Mouse (Mus musculus): ENCODE data around the gene Ncdn. TPM values are rescaled to one million over a fixed set of nuclear protein-coding genes. Genes with fewer than 3 reads are reported as not detected.

Ncdn gene
- 33.6 and 37.4 TPM in 2 replicates for polyA plus RNA-seq (2012; ENCODE audit: insufficient read depth, low replicate concordance)

- no peaks in the 10 kb centered on the region for H3K9me3 ChIP-seq
- H3K36me3 ChIP-seq (replicated peaks; ENCODE audit: low read length) = peaks cover 44% of the 10 kb centered on the region
- H3K4me1 ChIP-seq = peaks cover 60% of the 10 kb centered on the region
- peak; percentile 80 for TF ChIP-seq FLI1 (IDR thresholded peaks at IDR 0.05; ENCODE audit: low read length)
- TF ChIP-seq GATA1 (IDR thresholded peaks at IDR 0.05; ENCODE audit: borderline replicate concordance, low read length) = no peak
- peak within 1 kb of the TSS; percentile 99 for H3K4me3 ChIP-seq (replicated peaks)
- no peaks in the 10 kb centered on the region for H3K27me3 ChIP-seq (replicated peaks)
Measured at GRCm38 (mm10) chr4:126753268-126754230, at the start of gene Ncdn, which contains the start of gene AU040320. Gene Ncdn, minus strand, starts transcription at chr4:126753438. Gene AU040320, plus strand, starts transcription at chr4:126753544.

GRCm38 (mm10) chr4:126802174-126802573 lies 48.9 kb upstream of the Ncdn start:
- no peaks in the 10 kb centered on the region for H3K27me3 ChIP-seq (replicated peaks)
- H3K9me3 ChIP-seq = no peaks in the 10 kb centered on the region
- H3K4me3 ChIP-seq (replicated peaks) = no peak overlapping the region
- H3K4me1 ChIP-seq = peaks cover 11% of the 10 kb centered on the region
- TF ChIP-seq FLI1 (IDR thresholded peaks at IDR 0.05; ENCODE audit: low read length) (no peak), GATA1 (IDR thresholded peaks at IDR 0.05; ENCODE audit: borderline replicate concordance, low read length) (no peak)
- peaks cover 36% of the 10 kb centered on the region for H3K36me3 ChIP-seq (replicated peaks; ENCODE audit: low read length)

DNA sequence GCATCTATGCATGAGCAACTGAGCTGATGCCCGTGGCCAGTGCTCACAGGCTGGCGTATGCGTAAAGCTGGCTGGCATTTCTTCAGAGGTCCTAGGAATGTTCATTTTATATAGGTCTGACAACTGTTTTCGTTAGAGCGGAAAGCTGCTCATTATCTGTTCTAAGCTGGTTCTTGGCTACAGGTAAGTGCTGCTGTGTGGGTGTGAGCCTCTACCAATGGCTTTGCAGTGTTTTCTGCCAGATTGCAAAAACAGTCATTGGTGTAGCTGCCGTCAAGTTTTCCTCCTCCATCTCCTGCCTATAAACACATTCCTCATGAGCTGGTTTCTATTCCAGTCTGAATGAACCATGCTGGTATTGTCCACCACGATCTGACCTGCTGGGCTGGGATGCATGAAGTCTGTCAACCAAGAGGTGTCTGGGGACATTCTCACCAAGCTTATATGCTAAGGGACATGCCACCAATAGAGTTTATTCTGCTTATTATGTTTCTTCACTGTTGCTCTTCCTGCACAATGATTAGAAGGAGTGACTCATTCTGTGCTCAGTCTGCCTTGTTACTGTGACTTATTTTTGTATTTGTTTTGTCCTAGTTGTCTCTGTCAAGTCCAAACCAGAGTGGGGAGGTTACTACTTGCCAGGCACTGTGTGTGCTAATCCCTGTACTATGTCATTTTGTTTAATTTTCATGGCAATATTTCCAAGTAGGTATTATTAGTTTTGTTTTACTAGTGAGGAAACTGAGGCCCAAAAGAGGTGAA lies 39.3 kb upstream of the Ncdn start:
- peaks cover 53% of the 10 kb centered on the region for H3K36me3 ChIP-seq (replicated peaks; ENCODE audit: low read length)
- no peak for TF ChIP-seq FLI1 (IDR thresholded peaks at IDR 0.05; ENCODE audit: low read length)
- TF ChIP-seq GATA1 (IDR thresholded peaks at IDR 0.05; ENCODE audit: borderline replicate concordance, low read length) = no peak
- no peaks in the 10 kb centered on the region for H3K9me3 ChIP-seq
- H3K4me3 ChIP-seq (replicated peaks) = no peak overlapping the region
- H3K27me3 ChIP-seq (replicated peaks) = no peaks in the 10 kb centered on the region
- peaks cover 11% of the 10 kb centered on the region for H3K4me1 ChIP-seq

- peaks cover 18% of the 10 kb centered on the region for H3K36me3 ChIP-seq (replicated peaks; ENCODE audit: low read length)
- H3K9me3 ChIP-seq = no peaks in the 10 kb centered on the region
- no peak overlapping the region for H3K4me3 ChIP-seq (replicated peaks)
- no peaks in the 10 kb centered on the region; the same call in 1 of the 2 replicates for H3K4me1 ChIP-seq
- TF ChIP-seq GATA1 (IDR thresholded peaks at IDR 0.05; ENCODE audit: borderline replicate concordance, low read length) (no peak), FLI1 (IDR thresholded peaks at IDR 0.05; ENCODE audit: low read length) (no peak)
- H3K27me3 ChIP-seq (replicated peaks) = no peaks in the 10 kb centered on the region
Measured at GRCm38 (mm10) chr4:126782996-126783395, 29.8 kb upstream of the Ncdn start.

DNA sequence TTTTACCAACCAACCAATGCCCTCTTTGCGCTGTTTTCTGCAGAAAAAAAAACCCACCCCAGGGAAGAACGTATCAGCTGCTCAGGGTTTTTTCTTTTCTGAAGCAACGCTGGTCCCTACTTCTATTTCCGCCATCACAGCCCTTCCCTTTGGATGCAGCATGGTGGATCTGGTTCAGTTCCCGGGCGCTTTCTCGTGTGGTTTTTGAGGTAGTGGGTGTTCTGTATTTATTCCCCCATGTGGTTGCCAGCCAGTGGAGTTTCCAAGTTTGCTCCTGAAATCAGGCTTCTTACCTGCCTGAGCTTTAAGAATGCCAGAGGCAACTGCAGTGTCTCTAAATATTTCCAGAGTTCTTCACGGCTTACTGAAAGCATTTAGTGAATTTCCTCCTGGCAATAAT lies 29.3 kb upstream of the Ncdn start:
- TF ChIP-seq FLI1 (IDR thresholded peaks at IDR 0.05; ENCODE audit: low read length) (no peak), GATA1 (IDR thresholded peaks at IDR 0.05; ENCODE audit: borderline replicate concordance, low read length) (no peak)
- Histone ChIP-seq H3K4me1 (no peaks in the 10 kb centered on the region; the same call in 1 of the 2 replicates), H3K36me3 (replicated peaks; ENCODE audit: low read length) (peaks cover 16% of the 10 kb centered on the region), H3K4me3 (replicated peaks) (no peak overlapping the region), H3K27me3 (replicated peaks) (no peaks in the 10 kb centered on the region), H3K9me3 (no peaks in the 10 kb centered on the region)

- H3K4me3 ChIP-seq (replicated peaks) = no peak overlapping the region
- no peaks in the 10 kb centered on the region; the same call in 1 of the 2 replicates for H3K4me1 ChIP-seq
- TF ChIP-seq FLI1 (IDR thresholded peaks at IDR 0.05; ENCODE audit: low read length) (no peak), GATA1 (IDR thresholded peaks at IDR 0.05; ENCODE audit: borderline replicate concordance, low read length) (no peak)
- H3K27me3 ChIP-seq (replicated peaks) = no peaks in the 10 kb centered on the region
- H3K9me3 ChIP-seq = no peaks in the 10 kb centered on the region
- H3K36me3 ChIP-seq (replicated peaks; ENCODE audit: low read length) = peaks cover 12% of the 10 kb centered on the region
Measured at GRCm38 (mm10) chr4:126781871-126782270, 28.6 kb upstream of the Ncdn start.

- Histone ChIP-seq H3K4me1 (no peaks in the 10 kb centered on the region), H3K9me3 (no peaks in the 10 kb centered on the region), H3K36me3 (replicated peaks; ENCODE audit: low read length) (peaks cover 23% of the 10 kb centered on the region), H3K4me3 (replicated peaks) (no peak overlapping the region), H3K27me3 (replicated peaks) (no peaks in the 10 kb centered on the region)
- no peak for TF ChIP-seq GATA1 (IDR thresholded peaks at IDR 0.05; ENCODE audit: borderline replicate concordance, low read length)
- TF ChIP-seq FLI1 (IDR thresholded peaks at IDR 0.05; ENCODE audit: low read length) = no peak
Measured at GRCm38 (mm10) chr4:126779826-126780775, 26.9 kb upstream of the Ncdn start.

DNA sequence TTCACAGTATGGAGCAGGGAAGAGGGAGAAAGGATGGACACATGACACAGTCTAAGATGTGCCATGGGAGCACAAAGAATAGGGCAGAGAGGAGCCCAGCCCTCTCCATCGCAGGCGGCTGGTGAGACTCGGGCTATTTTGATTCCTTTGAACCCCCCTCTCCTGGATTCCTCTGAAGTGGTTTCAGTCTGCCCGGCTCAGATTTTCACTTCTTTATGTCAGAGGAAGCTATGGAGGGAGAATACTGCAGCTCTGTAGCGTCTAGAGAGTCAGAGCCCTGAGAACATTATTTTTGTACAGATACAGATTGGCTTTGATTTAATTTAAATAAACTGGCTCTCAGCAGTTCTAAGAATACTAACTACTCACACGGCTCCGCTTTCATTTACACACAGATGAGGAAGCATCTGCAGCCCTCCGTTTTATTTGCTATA lies 25.9 kb upstream of the Ncdn start:
- Histone ChIP-seq H3K4me1 (peaks cover 4% of the 10 kb centered on the region; the same call in 1 of the 2 replicates), H3K27me3 (replicated peaks) (no peaks in the 10 kb centered on the region), H3K9me3 (no peaks in the 10 kb centered on the region), H3K36me3 (replicated peaks; ENCODE audit: low read length) (peaks cover 28% of the 10 kb centered on the region), H3K4me3 (replicated peaks) (no peak overlapping the region)
- TF ChIP-seq GATA1 (IDR thresholded peaks at IDR 0.05; ENCODE audit: borderline replicate concordance, low read length) = no peak
- no peak for TF ChIP-seq FLI1 (IDR thresholded peaks at IDR 0.05; ENCODE audit: low read length)

- Histone ChIP-seq H3K36me3 (replicated peaks; ENCODE audit: low read length) (peaks cover 32% of the 10 kb centered on the region), H3K27me3 (replicated peaks) (no peaks in the 10 kb centered on the region), H3K9me3 (no peaks in the 10 kb centered on the region), H3K4me3 (replicated peaks) (no peak overlapping the region), H3K4me1 (peaks cover 8% of the 10 kb centered on the region; the same call in 1 of the 2 replicates)
- no peak for TF ChIP-seq GATA1 (IDR thresholded peaks at IDR 0.05; ENCODE audit: borderline replicate concordance, low read length)
- TF ChIP-seq FLI1 (IDR thresholded peaks at IDR 0.05; ENCODE audit: low read length) = no peak
Measured at GRCm38 (mm10) chr4:126775182-126775581, 21.9 kb upstream of the Ncdn start.
